Mouse (Mus musculus) thymus, adult 18-20 months (tissue): Measurements from ENCODE around the gene Galnt18.

ENCODE experiments used
- DNase-seq, 2 experiments: peaks; one replicate each; pipeline ENCODE4 v3.0.0; 2022; ENCODE audit warnings: mixed read lengths in 2 of 2

Gene Galnt18

GRCm38 (mm10) chr7:111770585-111770984 is 9.2 kb downstream of the Galnt18 start:
- DNase-seq = no peak

GRCm38 (mm10) chr7:111766145-111766767 is 13.5 kb downstream of the Galnt18 start:
- no peak for DNase-seq

- DNase-seq = no peak
Observed at GRCm38 (mm10) chr7:111762754-111763153, 17.0 kb downstream of the Galnt18 start.

- DNase-seq = no peak
Observed at GRCm38 (mm10) chr7:111748571-111749071, 31.2 kb downstream of the Galnt18 start.

- no peak for DNase-seq
Observed at GRCm38 (mm10) chr7:111744770-111745169, 35.0 kb downstream of the Galnt18 start.

GRCm38 (mm10) chr7:111741595-111741994 is 38.2 kb downstream of the Galnt18 start:
- DNase-seq = no peak

- no peak for DNase-seq
Observed at GRCm38 (mm10) chr7:111740091-111740490, 39.7 kb downstream of the Galnt18 start.

GRCm38 (mm10) chr7:111739371-111739765 is 40.4 kb downstream of the Galnt18 start:
- DNase-seq = no peak

- no peak for DNase-seq
Observed at GRCm38 (mm10) chr7:111738456-111739370, 41.1 kb downstream of the Galnt18 start.

GRCm38 (mm10) chr7:111737426-111737825 is 42.4 kb downstream of the Galnt18 start:
- DNase-seq = no peak

GRCm38 (mm10) chr7:111736365-111736764 is 43.4 kb downstream of the Galnt18 start:
- no peak for DNase-seq

- no peak for DNase-seq
Observed at GRCm38 (mm10) chr7:111730346-111731269, 49.2 kb downstream of the Galnt18 start.

- DNase-seq = no peak
Observed at GRCm38 (mm10) chr7:111726928-111727327, 52.8 kb downstream of the Galnt18 start.

GRCm38 (mm10) chr7:111724730-111725129 is 55.0 kb downstream of the Galnt18 start:
- no peak for DNase-seq

- DNase-seq = no peak
Observed at GRCm38 (mm10) chr7:111724004-111724403, 55.8 kb downstream of the Galnt18 start.

- no peak for DNase-seq
Observed at GRCm38 (mm10) chr7:111721308-111721698, 58.5 kb downstream of the Galnt18 start.

GRCm38 (mm10) chr7:111720511-111721307 is 59.1 kb downstream of the Galnt18 start:
- no peak for DNase-seq

- DNase-seq = no peak
Observed at GRCm38 (mm10) chr7:111718900-111719299, 60.9 kb downstream of the Galnt18 start.

- no peak for DNase-seq
Observed at GRCm38 (mm10) chr7:111714639-111715360, 65.0 kb downstream of the Galnt18 start.

- DNase-seq = no peak
Observed at GRCm38 (mm10) chr7:111713828-111714600, 65.8 kb downstream of the Galnt18 start.
